Mouse (Mus musculus): ENCODE data around the gene Rpp25. TPM values are rescaled to one million over a fixed set of nuclear protein-coding genes. Genes with fewer than 3 reads are reported as not detected.

Rpp25 gene
- polyA plus RNA-seq (2012): 0.13 and 0.38 TPM in 2 replicates

GRCm38 (mm10) chr9:57503622-57504380 lies at the start of gene Rpp25:
TSS of gene Rpp25 (plus strand) at chr9:57504026.

GRCm38 (mm10) chr9:57467896-57468549 lies 35.8 kb upstream of the Rpp25 start, which contains the start of gene Scamp5:
TSS of gene Scamp5 (minus strand) at chr9:57468060.

GRCm38 (mm10) chr9:57521056-57521911 lies 17.5 kb downstream of the Rpp25 start, which contains the start of gene Cox5a:
TSS of gene Cox5a (plus strand) at chr9:57521274.

GRCm38 (mm10) chr9:57537044-57537727 lies 33.4 kb downstream of the Rpp25 start, which contains the start of gene Fam219b:
TSS of gene Fam219b (plus strand) at chr9:57537528.

GRCm38 (mm10) chr9:57552139-57552887 lies 48.5 kb downstream of the Rpp25 start, which contains the start of gene Mpi:
TSS of gene Mpi (minus strand) at chr9:57552763.

Other genes starting within 250 kb of the Rpp25 start
- 178 and 209 TPM in 2 replicates for gene 1700017B05Rik, start 241.4 kb upstream of the Rpp25 start, polyA plus RNA-seq (2012)
- gene Ppcdc, start 63.9 kb upstream of the Rpp25 start, polyA plus RNA-seq (2012): 5.8 and 6.9 TPM in 2 replicates
- gene Scamp5, start 36.0 kb upstream of the Rpp25 start, polyA plus RNA-seq (2012): 0.84 and 2.5 TPM in 2 replicates
- gene Cox5a, start 17.2 kb downstream of the Rpp25 start, polyA plus RNA-seq (2012): 434 and 534 TPM in 2 replicates
- 10.4 and 14.8 TPM in 2 replicates for gene Fam219b, start 33.5 kb downstream of the Rpp25 start, polyA plus RNA-seq (2012)
- 6.2 and 8.3 TPM in 2 replicates for gene Mpi, start 48.7 kb downstream of the Rpp25 start, polyA plus RNA-seq (2012)
- gene Scamp2, start 56.9 kb downstream of the Rpp25 start, polyA plus RNA-seq (2012): 39.3 and 40.6 TPM in 2 replicates
- 3.7 and 5.0 TPM in 2 replicates for gene Ulk3, start 85.4 kb downstream of the Rpp25 start, polyA plus RNA-seq (2012)
- gene Cplx3, start 102.3 kb downstream of the Rpp25 start, polyA plus RNA-seq (2012): 0.16 TPM in 1 of 2 replicates, not detected in the other
- not detected in 2 replicates for gene Lman1l, start 116.7 kb downstream of the Rpp25 start, polyA plus RNA-seq (2012)
- gene Csk, start 149.6 kb downstream of the Rpp25 start, polyA plus RNA-seq (2012): 284 and 309 TPM in 2 replicates
- gene Cyp1a2, start 179.7 kb downstream of the Rpp25 start, polyA plus RNA-seq (2012): not detected in 2 replicates
- gene Cyp1a1, start 183.9 kb downstream of the Rpp25 start, polyA plus RNA-seq (2012): 0.08 and 0.12 TPM in 2 replicates
- gene Edc3, start 204.5 kb downstream of the Rpp25 start, polyA plus RNA-seq (2012): 11.6 and 12.9 TPM in 2 replicates